Mouse (Mus musculus) mature B cell (primary cell): ENCODE measurements around the gene Rbms2.

ENCODE experiments used
- in situ Hi-C: fragments of 300-500 bp; cut with MboI; formaldehyde crosslinking; loops from 2 replicates; pipeline ENCODE4 v1.14.3; 2019

Gene Rbms2

DNA sequence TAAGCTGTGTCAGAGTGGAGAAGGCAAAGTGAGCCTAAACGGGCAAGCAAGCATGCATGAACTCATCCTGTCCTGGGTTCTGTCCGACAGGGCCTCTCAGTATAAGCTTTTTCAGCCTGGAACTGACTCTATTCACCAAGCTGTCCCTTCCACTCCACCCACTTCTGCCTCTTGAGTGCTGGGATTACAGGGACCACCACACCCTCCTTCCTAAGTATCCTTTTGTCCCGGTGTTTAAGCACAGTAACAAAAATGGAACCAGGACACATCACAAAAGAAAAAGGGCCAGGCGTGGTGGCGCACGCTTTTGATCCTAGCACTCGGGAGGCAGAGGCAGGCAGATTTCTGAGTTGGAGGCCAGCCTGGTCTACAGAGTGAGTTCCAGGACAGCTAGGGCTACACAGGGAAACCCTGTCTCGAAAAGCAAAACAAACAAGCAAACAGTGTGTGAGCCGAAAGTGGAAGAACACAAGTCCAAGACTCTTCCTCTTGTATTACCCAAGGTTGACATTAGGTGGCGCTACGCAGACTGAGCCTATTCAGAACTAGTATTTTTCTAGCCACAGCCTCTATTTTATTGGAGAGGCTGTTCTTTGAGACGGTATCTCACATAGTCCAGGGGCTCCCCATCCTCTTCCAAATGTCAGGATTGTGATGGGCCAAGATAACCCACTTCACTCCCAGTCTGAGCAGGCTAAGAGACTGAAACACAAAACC is 39.7 kb downstream of the Rbms2 start:
- in situ Hi-C loops = no loop called here

DNA sequence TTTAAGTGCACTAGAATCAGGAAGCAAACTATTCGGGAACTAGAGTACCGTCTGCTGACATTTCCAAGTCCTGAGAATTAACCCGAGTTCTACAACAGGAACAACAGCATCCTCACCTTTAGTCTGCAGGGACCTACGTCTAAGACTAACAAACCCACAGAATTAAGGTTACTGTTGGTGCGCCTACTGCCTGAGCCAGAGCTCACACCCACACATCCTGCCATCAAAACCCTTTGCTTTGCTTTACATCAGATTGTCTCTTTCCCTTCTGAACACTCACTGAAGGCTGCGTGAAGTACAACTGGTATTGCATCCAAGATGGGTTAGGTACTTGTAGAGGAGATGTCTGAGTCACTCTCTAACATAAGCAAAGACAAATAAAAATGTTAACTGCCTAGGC is 44.7 kb downstream of the Rbms2 start:
- in situ Hi-C loops = no loop called here

DNA sequence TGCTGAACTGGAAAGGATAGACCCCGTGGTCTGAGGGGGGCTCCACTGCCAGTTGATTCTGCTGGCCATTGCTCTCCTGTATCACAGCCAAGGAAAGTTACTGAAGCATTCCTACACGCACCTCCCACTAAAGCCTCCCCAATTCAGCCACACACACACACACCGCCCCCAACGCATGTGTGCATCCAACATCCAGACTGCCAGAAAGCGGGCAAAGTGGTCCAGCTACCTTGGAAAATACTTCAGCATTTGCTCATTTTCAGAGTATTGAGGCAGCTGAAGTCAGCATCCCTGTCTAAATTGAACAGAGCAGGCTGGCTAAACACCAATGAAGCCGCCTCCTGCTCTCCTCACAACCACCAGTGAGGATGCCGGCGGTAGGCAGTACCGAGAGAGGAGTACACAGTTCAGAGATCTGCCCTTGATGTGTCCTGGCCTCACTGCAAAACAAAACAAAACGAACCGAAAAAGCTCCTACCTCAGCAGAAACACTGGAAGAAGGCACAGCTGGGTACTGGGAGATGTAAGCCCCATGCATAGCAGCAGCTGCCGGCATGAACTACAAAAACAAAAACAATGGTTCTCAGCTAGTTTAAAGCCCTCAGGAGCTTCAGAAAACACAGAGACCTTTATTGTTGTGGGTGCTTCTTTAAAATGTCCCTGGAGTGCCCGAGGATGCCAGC is 46.3 kb downstream of the Rbms2 start:
- in situ Hi-C loops = no loop called here

DNA sequence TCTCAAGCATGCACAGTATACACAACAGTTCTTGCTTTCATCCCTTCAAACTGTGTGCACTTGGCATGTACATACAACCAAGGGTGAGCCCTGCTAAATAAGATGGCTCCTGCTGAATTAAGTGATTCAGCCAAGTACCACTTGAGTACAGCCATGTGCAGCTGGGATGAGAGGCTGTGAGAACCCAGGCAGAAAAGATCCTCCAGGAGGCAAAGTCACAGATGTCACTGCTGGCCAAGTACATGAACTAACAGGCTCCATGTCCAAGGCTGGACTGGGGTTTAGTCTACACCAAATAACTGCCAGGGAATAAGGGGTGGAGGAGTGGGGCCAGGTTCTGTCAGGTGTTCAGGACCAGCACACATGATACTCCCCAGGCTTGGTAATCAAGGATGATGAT is 48.3 kb downstream of the Rbms2 start:
- in situ Hi-C loops = no loop called here

DNA sequence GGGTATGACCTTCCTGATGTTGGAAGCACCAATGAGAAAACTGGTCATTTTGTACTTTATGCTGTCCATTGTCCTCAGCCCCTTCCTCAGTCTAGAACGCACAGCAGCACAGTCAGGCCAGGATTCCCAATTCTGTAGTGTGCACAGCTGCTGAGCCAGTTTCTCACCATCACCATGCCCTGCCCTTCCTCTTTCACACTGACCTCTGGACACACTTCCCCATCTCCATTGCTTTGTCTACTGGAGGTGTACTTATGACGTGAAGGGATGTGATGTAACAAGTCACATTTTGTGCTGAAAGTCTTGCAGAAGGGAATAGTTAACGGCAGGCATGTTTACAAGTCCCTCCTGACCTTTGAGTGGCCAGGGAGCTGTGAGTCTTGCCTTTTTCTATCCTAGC is 48.8 kb downstream of the Rbms2 start:
- in situ Hi-C loops = no loop called here

DNA sequence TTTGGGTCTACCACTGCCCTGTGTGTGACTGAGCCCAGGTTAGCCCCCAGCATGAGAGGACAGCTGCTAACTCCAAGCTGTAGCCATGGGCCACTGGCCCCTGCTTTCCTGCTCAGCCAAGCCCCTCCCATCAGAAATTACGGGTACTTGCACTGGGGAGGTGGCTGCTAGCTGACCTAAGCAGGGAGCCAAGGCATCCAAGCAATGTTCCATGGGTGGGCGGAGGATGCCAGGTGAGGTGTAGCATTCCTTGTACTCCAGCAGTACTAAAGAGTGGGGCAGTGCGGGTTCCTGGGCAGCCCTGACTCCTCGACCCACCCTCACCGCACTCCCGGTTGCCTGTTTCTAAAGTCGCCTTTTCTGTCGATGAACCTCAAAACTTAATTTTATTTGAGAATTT is 52.0 kb downstream of the Rbms2 start:
- in situ Hi-C loops = no loop called here

DNA sequence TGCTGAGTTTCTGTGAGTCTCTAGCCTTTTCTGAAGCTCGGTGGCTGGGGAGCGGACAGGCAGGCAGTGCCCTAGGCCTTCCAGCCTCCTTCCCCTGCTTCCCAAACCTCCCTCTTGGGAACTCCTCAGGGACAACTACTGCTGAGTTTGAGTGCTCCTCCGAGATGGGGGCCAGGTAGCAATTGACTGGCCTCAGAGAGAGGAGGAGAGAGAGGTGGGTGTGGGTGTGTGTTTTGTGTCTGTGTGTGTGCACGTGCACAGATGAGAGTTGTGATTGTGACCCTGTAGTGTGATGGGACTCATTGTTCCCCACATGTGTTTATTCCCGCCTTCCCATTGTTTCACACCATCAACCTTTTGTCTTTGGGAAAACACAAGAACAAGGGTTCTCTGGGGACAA is 52.6 kb downstream of the Rbms2 start:
- in situ Hi-C loops = no loop called here

DNA sequence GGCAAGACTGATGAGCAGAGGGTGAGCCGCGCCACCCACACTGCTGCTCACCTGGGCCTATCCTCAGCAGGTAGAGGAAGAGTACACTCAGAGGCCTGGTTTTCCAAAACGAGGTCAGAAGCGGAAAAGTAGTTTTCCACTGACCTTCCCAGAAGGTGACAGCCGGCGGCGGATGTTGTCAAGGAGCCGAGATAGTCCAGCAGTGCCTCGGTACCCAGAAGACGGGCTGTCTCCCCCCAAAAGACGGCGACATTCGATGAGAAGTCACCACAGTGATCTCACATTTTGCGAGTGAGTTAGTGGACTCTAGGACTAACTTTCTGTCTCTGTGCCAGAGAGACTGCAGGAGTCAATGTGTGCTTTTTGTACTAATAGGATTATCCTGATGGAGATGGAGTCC is 54.1 kb downstream of the Rbms2 start:
- in situ Hi-C loops = no loop called here

DNA sequence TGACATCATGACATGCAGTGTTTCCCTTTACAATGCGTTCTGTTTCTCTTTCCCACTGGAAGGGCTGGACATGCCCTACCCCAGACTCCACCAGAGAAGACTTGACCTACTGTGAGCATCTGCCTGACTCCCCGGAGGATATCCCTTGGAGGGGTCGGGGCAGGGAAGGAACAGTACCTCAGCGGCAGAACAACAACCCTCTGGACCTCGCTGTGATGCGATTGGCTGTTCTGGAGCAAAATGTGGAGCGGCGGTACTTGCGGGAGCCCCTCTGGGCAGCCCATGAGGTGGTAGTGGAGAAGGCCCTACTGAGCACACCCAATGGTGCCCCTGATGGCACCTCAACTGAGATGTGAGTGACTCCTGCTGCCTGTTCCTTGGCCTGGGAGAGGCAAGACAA is 55.3 kb downstream of the Rbms2 start:
- in situ Hi-C loops = no loop called here

DNA sequence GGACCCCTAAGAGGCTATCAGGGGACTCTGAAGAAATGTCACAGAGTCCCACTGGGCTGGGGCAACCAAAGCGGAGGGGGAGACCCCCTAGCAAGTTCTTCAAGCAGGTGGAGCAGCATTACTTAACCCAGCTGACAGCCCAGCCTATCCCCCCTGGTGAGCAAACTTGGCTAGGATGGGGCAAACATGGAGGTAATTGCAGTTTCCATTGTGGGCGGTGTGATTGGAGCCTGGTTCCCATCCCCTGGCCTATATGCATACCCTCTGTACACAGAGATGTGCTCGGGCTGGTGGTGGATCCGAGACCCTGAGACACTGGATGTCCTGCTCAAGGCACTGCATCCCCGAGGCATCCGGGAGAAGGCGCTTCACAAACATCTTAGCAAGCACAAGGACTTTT is 56.3 kb downstream of the Rbms2 start:
- in situ Hi-C loops = no loop called here

DNA sequence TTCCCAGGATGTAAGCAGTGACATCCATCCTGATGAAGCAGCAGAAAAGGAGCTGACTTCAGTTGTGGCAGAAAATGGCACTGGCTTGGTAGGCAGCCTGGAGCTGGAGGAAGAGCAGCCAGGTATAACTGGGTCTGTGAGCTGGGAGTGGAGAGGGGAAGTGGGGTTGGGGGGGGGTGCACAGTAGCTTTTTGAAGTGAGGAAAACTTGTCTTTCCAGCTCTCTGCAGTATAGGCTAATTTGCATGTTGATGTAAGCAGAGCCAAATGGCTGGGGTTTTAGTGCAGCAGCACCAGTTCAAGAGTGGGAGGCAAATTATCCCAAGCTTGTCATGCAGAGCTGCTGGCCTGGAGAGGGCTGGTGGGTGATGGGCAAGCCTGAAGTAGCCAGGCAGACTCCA is 68.9 kb downstream of the Rbms2 start:
- in situ Hi-C loops = no loop called here

DNA sequence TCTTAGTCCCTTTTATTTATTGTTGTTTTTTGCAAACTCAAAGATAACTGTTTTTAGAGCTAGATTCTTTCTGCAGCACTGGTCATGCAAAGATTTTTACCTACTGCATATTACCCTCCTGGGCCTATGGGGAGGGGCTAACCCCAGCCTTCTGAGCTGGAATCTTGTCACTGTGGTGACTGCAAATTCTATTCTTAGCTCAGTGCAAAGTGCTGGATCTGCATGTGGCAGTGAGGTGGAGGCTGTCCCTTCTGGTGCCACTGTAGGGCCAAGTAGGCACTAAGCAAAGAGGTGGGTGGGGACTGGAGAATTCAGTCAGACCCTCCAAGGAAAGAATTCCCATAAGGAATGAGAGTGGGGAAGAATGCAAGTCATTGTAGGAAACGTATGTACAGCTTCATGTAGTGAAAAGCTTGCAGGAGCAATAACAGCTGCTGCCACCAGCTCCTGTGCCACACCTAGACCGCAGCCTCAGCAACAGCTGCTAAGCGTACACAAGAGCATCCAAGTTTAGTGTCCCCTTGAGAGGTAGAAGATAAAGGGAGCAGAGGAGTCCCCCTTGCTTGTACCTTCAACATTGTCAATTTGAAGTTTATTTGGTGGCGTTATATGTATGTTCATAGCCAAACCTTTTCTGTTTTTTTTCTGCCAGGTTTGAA is 69.9 kb downstream of the Rbms2 start:
- in situ Hi-C loops = no loop called here

DNA sequence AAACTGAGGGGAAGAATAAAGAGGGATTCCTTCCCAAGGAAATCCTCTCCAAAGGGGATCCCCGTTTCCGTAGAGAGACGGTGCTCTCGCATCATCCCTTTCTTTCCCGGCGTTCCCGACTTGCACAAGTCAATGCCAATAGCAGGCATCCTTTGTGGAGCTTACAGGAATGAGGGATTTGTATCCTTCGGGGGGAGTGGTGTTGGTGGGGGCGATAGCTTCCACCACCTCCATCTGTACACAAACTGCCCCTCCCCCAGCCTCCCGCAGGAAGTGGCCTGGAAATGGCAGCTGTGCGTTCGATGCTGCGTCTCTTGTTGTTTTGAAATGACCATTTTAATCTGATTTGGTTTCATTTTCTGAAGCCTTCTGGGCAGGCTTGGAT is 82.5 kb downstream of the Rbms2 start:
- in situ Hi-C loops = no loop called here

DNA sequence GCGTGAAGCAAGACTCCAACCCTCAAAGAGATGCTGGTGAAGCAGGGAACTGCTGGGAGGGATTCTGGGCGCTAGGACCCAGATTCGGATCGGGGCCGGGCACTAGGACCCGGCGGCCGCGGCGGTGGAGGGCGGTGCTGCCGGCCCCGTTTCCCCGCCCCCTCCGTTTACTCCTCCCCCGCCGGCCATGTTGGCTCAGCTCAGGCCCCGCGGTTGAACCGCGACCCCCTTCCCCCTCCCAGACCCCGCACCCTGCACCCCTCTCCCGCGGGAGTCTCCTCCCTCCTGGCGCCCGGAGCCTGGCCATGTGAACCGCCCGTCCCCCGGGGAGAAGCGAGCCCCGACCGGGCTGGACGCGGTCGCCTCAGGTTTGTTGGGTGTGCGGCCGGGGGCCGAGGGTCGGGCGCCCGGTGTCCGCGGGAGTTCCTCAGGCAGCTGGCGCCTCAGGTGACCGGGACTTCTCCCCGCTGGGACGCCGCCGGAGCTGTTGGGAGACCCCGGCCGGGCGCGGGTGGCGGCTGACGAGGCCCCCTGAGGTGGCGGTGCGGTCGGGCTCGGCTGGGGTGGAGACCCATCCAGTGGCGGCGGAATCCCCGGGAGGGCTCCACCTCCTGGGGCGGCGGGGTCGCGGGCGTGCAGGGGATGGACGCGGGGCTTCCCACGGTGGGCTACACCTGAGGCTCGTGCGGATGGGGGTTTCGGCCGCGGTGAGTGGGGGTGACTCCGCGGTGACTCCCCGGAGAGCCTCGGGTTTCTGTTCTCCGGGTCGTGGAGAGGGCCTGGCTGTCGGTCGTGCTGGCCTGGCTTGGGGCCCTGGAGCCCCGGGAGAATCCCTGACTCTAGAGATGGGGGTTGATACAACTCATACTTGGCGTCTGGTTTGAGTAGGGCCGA is 83.2 kb downstream of the Rbms2 start:
- in situ Hi-C loops = no loop called here

DNA sequence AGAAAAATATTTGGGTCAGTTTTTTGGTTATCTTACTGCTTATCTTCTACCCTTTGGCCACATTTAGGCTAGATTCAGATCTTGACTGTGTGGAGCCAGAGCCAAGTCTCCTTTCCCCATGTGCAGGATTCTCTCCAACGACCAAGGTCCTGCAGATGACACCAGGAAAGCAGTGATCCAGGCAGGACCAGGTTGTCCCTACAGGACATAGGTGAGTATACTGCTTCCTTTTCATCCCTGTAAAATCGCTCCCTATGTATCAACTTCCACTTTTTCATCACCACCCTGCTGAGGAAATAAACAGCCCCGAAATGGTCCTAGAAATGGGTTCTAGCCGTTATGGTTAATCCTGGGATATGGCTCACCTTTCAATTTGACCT is 83.8 kb downstream of the Rbms2 start:
- in situ Hi-C loops = no loop called here

DNA sequence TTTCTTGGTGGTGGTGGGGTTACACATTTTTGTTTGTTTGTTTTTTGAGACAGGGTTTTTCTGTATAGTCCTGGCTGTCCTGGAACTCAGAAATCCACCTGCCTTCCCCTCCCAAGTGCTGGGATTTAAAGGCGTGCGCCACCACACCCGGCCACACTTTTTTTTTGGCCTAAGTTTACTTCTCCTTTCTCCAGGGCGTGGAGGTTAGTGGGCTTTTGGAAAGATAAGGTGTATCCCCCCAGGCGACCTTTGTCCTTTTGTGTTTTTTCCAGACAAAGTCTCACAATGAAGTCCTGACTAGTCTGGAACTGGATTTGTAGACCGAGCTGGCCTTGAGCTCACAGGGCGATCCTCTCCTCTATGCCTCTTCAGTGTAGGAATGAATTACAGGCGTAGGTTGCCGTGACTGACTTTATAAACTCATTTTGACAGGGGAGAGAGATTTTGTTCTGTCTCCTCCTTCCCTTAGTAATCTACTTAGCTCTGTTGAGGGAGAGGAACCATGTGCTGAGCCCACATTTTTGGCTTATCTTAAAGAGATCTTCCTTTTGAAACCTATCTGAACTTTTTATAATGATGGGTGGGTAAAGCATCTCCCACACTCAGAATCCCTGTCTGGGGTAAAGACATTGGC is 85.0 kb downstream of the Rbms2 start:
- in situ Hi-C loops = no loop called here

DNA sequence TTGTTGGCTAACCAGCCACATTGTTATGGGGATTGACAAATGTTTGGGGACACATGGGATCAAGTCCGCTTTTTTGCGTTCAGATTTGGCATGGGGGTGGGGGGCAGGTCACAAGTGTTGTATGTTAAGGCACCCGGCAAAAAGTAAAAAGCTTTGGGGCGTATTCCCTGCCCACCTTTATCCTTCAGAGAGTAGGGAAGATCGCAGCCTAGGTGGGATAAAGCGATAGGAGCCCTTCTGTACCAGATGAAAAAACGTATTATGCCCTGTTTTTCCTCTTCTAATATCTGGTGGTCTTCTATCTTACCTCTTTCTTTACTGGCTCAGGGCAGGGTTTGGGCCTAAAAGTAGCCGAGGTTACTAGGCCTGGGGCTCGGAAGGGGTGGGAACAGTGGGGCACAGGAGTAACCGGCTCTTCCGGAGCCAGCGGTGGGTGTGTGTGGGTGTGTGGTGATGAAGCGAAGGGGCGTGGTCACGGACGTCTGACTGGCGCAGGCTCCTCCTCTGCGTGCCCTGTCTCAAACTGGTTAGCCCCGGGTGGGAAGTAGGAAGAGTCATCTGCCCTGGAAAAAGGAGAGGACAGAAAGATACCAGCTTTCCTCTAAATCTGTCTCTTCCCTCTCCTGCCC is 85.6 kb downstream of the Rbms2 start:
- in situ Hi-C loops = no loop called here

DNA sequence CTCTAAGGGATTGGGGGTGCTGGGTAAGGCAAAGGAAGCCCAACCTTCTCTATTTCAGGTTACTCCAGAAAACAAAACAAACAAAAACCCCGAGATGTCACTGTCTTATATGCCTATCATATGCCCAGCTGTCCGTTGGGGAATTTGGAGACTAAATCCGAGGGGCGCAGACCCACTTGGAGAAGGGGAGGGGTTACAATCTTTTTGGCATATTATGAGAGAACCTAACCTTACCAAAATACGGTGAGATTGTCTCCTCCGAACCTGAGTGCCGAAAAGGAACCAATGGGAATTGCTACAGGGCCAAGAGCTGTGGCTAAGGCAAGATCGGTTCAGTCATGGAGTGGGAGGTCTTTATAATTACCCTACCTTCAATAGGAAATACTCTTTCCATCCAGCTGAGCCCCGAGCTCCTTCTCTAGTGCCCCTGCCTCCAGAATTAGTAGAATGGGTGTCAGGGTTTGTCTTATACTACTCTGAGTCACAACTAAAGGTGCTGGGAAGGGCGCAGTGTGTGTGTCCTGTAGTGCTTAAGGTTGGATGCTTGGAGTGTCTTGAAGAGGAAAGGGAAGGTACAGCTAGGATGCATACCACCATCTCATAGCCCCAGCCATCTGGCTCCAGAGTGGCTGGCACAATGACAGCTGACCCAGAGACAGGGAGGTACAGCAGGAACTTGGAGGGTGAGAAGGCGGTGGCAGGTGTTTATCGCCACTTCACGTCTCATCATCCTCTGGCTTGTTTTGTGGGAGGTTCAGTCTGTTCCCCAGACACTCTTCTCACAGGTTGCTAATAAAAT is 86.4 kb downstream of the Rbms2 start:
- in situ Hi-C loops = no loop called here

DNA sequence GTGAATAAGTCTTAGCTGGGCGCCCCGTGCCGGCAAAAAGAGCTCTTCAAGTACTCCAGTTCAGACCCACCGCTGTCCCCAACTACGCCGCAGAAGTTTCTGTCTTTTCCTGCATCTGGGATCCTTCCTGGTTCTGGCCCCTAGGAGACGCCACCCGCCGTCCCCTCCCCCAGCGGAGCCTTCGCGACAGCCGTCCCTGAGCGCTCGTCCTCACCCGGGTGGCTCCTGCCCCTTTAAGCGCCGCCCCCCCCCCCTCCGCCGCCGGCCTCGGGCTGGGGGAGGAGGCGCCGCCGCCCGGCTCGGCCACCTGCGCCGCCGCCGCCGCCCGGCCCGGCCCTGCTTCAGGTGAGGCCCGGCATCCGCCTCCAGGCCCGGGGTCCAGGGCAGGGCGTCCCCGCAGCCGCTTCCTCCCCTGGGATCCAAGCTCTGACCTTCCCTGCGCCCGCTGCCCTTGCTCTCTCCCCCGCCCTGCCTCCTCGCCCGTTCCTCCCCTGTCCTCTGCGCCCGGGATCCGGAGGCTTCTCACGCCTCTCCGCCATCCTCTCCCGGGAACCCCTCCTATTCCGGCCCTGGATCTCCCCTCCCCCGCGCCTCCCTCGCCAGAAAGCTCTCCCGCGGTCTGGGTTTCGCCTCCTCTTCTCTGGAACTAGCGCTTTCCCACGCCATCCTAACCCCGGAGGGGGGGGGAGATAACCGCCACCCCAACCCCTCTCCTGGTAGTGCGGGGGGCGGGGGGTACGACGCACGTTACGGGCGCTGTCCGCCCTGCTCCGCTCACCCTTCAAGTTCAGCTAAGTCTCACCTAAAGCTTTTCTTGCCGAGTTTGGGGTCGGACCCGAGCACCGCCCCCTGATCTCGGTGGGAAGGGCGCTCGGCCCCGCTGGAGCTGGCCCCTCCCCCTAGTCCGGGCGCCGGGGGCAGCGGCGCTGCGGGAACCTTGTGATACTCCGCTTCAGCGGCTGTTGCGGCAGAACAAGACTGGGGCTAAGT is 87.3 kb downstream of the Rbms2 start:
- in situ Hi-C loops = no loop called here
